Mouse (Mus musculus): ENCODE measurements at regions not wholly inside any gene's neighbourhood (a gene's known extent, or its start where the extent isn't known, plus 50 kb on each side); places are given as distances from the start of the nearest gene placed in this dataset.

- TF ChIP-seq CTCF (conservative IDR thresholded peaks at IDR 0.05; ENCODE audit: insufficient read depth, insufficient read length, low read depth, low read length), result no peak
- no peak for TF ChIP-seq POLR2A (IDR thresholded peaks at IDR 0.05; ENCODE audit: low read depth, low read length)
These were observed 68.6 kb upstream of the Rgma start for GRCm38 (mm10) chr7:73306728-73307127.

All from kidney, adult 2 months (tissue).